Mouse (Mus musculus) MEL (cell line): ENCODE measurements around the gene Tbx21. TPM values are rescaled to one million over a fixed set of nuclear protein-coding genes. Genes with fewer than 3 reads are reported as not detected.

Experiments used
- DNase-seq: peaks from one replicate; pipeline ENCODE4 v3.0.0; 2011; ENCODE audit warnings: low read depth, low spot score
- H3K27ac ChIP-seq: 2 replicates; pipeline ENCODE4 v1.5.1; 2012; ENCODE audit warnings: low read depth, mild to moderate bottlenecking, control low read depth, low read length, moderate library complexity; ENCODE audit not compliant: control insufficient read depth
- H3K27me3 ChIP-seq, 2 experiments: fragments of 150-350 bp in 1 of 2; sonication (generic) in 1 of 2; 2 replicates each; pipeline ENCODE4 v1.6.1; 2012; ENCODE audit warnings: low read length in 2 of 2, mild to moderate bottlenecking in 2 of 2, improper control_type of control experiment in 1 of 2, moderate library complexity in 1 of 2; ENCODE audit not compliant: insufficient read depth in 2 of 2, control insufficient read depth in 1 of 2
- H3K36me3 ChIP-seq, 2 experiments: 2 replicates each; pipeline ENCODE4 v1.6.1; 2012 to 2014; ENCODE audit warnings: low read length in 2 of 2, improper control_type of control experiment in 1 of 2, inconsistent platforms in 1 of 2, mild to moderate bottlenecking in 1 of 2; ENCODE audit not compliant: insufficient read depth in 2 of 2, control insufficient read depth in 1 of 2
- H3K4me1 ChIP-seq, 2 experiments: fragments of 150-350 bp in 1 of 2; sonication (generic) in 1 of 2; 2 replicates each; pipeline ENCODE4 v1.6.1; 2012; ENCODE audit warnings: low read length in 2 of 2, improper control_type of control experiment in 1 of 2, mild to moderate bottlenecking in 1 of 2; ENCODE audit not compliant: insufficient read depth in 2 of 2, control insufficient read depth in 1 of 2
- H3K4me3 ChIP-seq, 2 experiments: fragments of 150-350 bp in 1 of 2; sonication (generic) in 1 of 2; 2 replicates each; pipeline ENCODE4 v1.5.1; 2012; ENCODE audit warnings: low read depth in 2 of 2, low read length in 2 of 2, mild to moderate bottlenecking in 2 of 2, moderate library complexity in 2 of 2, control low read depth in 1 of 2, improper control_type of control experiment in 1 of 2; ENCODE audit not compliant: control insufficient read depth in 1 of 2, insufficient read depth in 1 of 2
- H3K79me2 ChIP-seq: 2 replicates; pipeline ENCODE4 v1.6.1; 2012; ENCODE audit warnings: mild to moderate bottlenecking, low read length, moderate library complexity; ENCODE audit not compliant: control insufficient read depth, poor library complexity, insufficient read depth
- H3K9ac ChIP-seq: 2 replicates; pipeline ENCODE4 v1.6.1; 2012; ENCODE audit warnings: low read depth, mild to moderate bottlenecking, control low read depth, low read length, moderate library complexity; ENCODE audit not compliant: control insufficient read depth, poor library complexity, severe bottlenecking
- H3K9me3 ChIP-seq: fragments of 150-350 bp; sonication (generic); replicated peaks from 2 replicates; pipeline ENCODE4 v1.6.1; 2012; ENCODE audit warnings: mild to moderate bottlenecking, low read length, improper control_type of control experiment, moderate library complexity; ENCODE audit not compliant: insufficient read depth
- CHD1 ChIP-seq: IDR thresholded peaks from 2 replicates; pipeline ENCODE4 v1.6.1; 2012; ENCODE audit warnings: low read depth, mild to moderate bottlenecking, inconsistent platforms, low read length, improper control_type of control experiment
- ELF1 ChIP-seq: IDR thresholded peaks from 2 replicates; pipeline ENCODE4 v1.6.1; 2014; ENCODE audit warnings: low read depth, mild to moderate bottlenecking, inconsistent platforms, low read length, improper control_type of control experiment, moderate library complexity
- EP300 ChIP-seq, 2 experiments: IDR thresholded peaks; 2 replicates each; pipeline ENCODE4 v1.6.1; 2011; ENCODE audit warnings: improper control_type of control experiment in 2 of 2, low read length in 2 of 2, low read depth in 1 of 2, mild to moderate bottlenecking in 1 of 2
- ETS1 ChIP-seq: IDR thresholded peaks from 2 replicates; pipeline ENCODE4 v1.6.1; 2012; ENCODE audit warnings: low read depth, mild to moderate bottlenecking, inconsistent platforms, low read length, improper control_type of control experiment, moderate library complexity
- GABPA ChIP-seq: IDR thresholded peaks from 2 replicates; pipeline ENCODE4 v1.6.1; 2012; ENCODE audit warnings: low read depth, mild to moderate bottlenecking, inconsistent platforms, low read length, improper control_type of control experiment, moderate library complexity
- GATA1 ChIP-seq: IDR thresholded peaks from 2 replicates; pipeline ENCODE4 v1.6.1; 2011; ENCODE audit warnings: low read depth, low read length, improper control_type of control experiment
- JUND ChIP-seq: IDR thresholded peaks from 2 replicates; pipeline ENCODE4 v1.6.1; 2011; ENCODE audit warnings: low read depth, mild to moderate bottlenecking, improper control_type of control experiment, low read length
- MEF2A ChIP-seq: IDR thresholded peaks from 2 replicates; pipeline ENCODE4 v1.6.1; 2014; ENCODE audit warnings: low read depth, mild to moderate bottlenecking, inconsistent platforms, low read length, improper control_type of control experiment; ENCODE audit not compliant: poor library complexity, insufficient replicate concordance, severe bottlenecking; ENCODE audit errors: extremely low read depth
- MXI1 ChIP-seq: IDR thresholded peaks from 2 replicates; pipeline ENCODE4 v1.6.1; 2011; ENCODE audit warnings: mild to moderate bottlenecking, low read depth, low read length, improper control_type of control experiment
- NRF1 ChIP-seq: IDR thresholded peaks from 2 replicates; pipeline ENCODE4 v1.6.1; 2014; ENCODE audit warnings: low read depth, mild to moderate bottlenecking, inconsistent platforms, low read length, improper control_type of control experiment, moderate library complexity; ENCODE audit not compliant: poor library complexity, insufficient read depth, severe bottlenecking
- RAD21 ChIP-seq: IDR thresholded peaks from 2 replicates; pipeline ENCODE4 v1.6.1; 2011; ENCODE audit warnings: mild to moderate bottlenecking, low read depth, low read length, improper control_type of control experiment
- RCOR1 ChIP-seq: IDR thresholded peaks from 2 replicates; pipeline ENCODE4 v1.6.1; 2012; ENCODE audit warnings: low read depth, mild to moderate bottlenecking, inconsistent platforms, low read length, improper control_type of control experiment
- SMC3 ChIP-seq: IDR thresholded peaks from 2 replicates; pipeline ENCODE4 v1.6.1; 2011; ENCODE audit warnings: low read depth, low read length, improper control_type of control experiment
- USF1 ChIP-seq: IDR thresholded peaks from 2 replicates; pipeline ENCODE4 v1.6.1; 2014; ENCODE audit warnings: low read depth, mild to moderate bottlenecking, inconsistent platforms, low read length, improper control_type of control experiment, moderate library complexity
- ZC3H11A ChIP-seq: IDR thresholded peaks from 2 replicates; pipeline ENCODE4 v1.6.1; 2012; ENCODE audit warnings: low read depth, mild to moderate bottlenecking, inconsistent platforms, low read length, improper control_type of control experiment
- ZKSCAN1 ChIP-seq: IDR thresholded peaks from 2 replicates; pipeline ENCODE4 v1.6.1; 2012; ENCODE audit warnings: low read depth, mild to moderate bottlenecking, inconsistent platforms, low read length, improper control_type of control experiment, moderate library complexity
- polyA plus RNA-seq, 2 experiments: library from polyadenylated mRNA; stranded (reverse) in 1 of 2; unstranded in 1 of 2; fragments of >175 nt in 1 of 2; fragments of >200 nt in 1 of 2; gene quantifications; 2 replicates each; pipeline versions ENCODE4 v1.2.1 to v1.2.4; 2012; ENCODE audit warnings: low replicate concordance in 2 of 2, low read depth in 1 of 2; ENCODE audit not compliant: insufficient read length in 2 of 2, insufficient read depth in 1 of 2, missing spikeins in 1 of 2
- total RNA-seq: library from RNA; depleted of rRNA; stranded (reverse); fragments of 300-350 nt; gene quantifications from 2 replicates; pipeline ENCODE4 v1.2.3, GENCODE M21; 2012; rRNA removed

The Tbx21 gene
- not detected in 2 replicates for total RNA-seq
- not detected for polyA plus RNA-seq

DNA sequence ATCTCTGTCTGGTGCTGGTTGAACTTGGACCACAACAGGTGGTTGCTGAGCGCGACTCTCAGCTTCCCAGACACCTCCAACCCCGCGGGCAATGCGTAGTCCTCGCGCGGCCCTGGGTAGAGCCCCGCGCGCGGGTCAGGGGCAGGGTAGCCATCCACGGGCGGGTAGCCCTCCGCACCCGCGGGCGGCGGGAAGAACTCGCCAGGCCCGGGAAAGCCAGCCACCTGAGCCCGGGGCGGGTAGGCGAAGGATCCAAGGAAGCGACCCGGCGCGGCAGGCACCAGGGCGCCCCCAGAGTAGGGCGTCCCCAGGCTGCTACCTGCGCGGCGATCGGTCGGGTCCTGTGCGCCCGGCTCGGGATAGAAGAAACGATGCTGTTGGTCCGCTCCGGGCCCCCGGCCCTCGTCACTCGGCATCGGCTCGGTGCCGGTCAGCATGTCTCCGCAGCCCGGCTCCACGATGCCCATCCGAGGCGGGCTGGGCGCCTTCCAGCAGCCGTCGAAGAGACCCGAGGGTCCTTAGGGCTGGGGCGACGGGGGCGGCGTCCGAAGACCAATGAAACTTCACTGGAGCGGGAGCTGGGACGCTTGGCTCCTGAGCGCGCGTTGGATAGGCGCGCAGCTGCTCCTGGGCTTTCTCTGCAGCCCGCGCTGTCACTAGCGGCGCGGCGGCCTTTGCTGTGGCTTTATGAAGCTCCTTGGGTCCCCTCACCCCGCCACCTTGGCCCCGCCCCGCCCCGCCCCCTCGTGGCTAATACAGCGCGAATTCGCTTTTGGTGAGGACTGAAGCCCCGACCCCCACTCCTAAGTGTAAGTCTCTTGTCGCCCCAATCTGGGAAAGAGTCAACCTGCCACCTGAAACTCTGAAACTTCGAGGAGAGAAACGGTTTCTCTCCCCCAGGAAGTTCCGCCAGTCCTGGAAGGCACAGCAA lies at the start of gene Tbx21:
Gene Tbx21, minus strand, starts transcription at position 661 of the 931 bp plus-strand sequence.
- no peaks in the 10 kb centered on the region for H3K9me3 ChIP-seq

GRCm38 (mm10) chr11:97160341-97160740 lies 45.2 kb upstream of the Tbx21 start:
- Histone ChIP-seq H3K9me3 (no peaks in the 10 kb centered on the region), H3K9ac (no peak overlapping the region), H3K79me2 (no peaks in the 10 kb centered on the region), H3K36me3 (peaks cover 0 to 52% of the 10 kb centered on the region in 2 experiments; a peak in 3 of 4 replicates), H3K27ac (no peak overlapping the region), H3K4me3 (no peak overlapping the region), H3K27me3 (no peaks in the 10 kb centered on the region), H3K4me1 (no peaks in the 10 kb centered on the region)
- no peak for DNase-seq
- TF ChIP-seq USF1 (no peak), ELF1 (no peak), NRF1 (no peak), MEF2A (no peak), JUND (no peak), GATA1 (no peak), CHD1 (no peak)

More for the DNA sequence above, at the start of gene Tbx21:
- no peak within 1 kb of the TSS for H3K4me3 ChIP-seq
- DNase-seq: no peak
- H3K36me3 ChIP-seq: no peaks in the 10 kb centered on the region
- no peak within 1 kb of the TSS for H3K27ac ChIP-seq
- no peaks in the 10 kb centered on the region for H3K4me1 ChIP-seq
- TF ChIP-seq ZKSCAN1 (no peak), GABPA (no peak), MXI1 (no peak), ZC3H11A (no peak), RCOR1 (no peak), SMC3 (no peak), ETS1 (no peak), RAD21 (no peak), EP300 (IDR thresholded peaks at IDR 0.05; ENCODE audit: low read depth in 1 of 2, low read length in 2 of 2) (no peak)
- H3K27me3 ChIP-seq: peaks cover 8 to 21% of the 10 kb centered on the region in 2 experiments
- H3K9ac ChIP-seq: no peak within 1 kb of the TSS
- no peaks in the 10 kb centered on the region for H3K79me2 ChIP-seq
